ENCODE assay signal across 8 mouse cellular contexts in genomic region chr17:33826850-33827249, GRCm38 (mm10). TPM values are rescaled to one million over a fixed set of nuclear protein-coding genes. Genes with fewer than 3 reads are reported as not detected.
DNase-seq lines count a peak whose midpoint lies in the region; ATAC-seq and TF ChIP-seq lines count a peak whose summit lies in the region.

No protein-coding gene starts in this region.

- H3K9me3 ChIP-seq in intestine, embryonic 14.5 days (ENCODE audit: control insufficient read depth, low read length), result no peaks in the 10 kb centered on the region
- no peaks in the 10 kb centered on the region for H3K9me3 ChIP-seq in intestine, embryonic 16.5 days (ENCODE audit: control insufficient read depth, low read length)
- H3K9me3 ChIP-seq in MEL (replicated peaks; ENCODE audit: insufficient read depth, low read length), result no peaks in the 10 kb centered on the region
- no peaks in the 10 kb centered on the region for H3K9me3 ChIP-seq in neural tube, embryonic 11.5 days (ENCODE audit: control insufficient read depth, low read length)

- peaks cover 42% of the 10 kb centered on the region for H3K79me2 ChIP-seq in MEL (ENCODE audit: control insufficient read depth, insufficient read depth, low read length, poor library complexity)

- peaks cover 23% of the 10 kb centered on the region for H3K4me1 ChIP-seq in intestine, embryonic 14.5 days (replicated peaks; ENCODE audit: control insufficient read depth, insufficient read depth, low read length)
- peaks cover 20% of the 10 kb centered on the region for H3K4me1 ChIP-seq in intestine, embryonic 16.5 days (ENCODE audit: control insufficient read depth, insufficient read depth, low read length)
- peaks cover 0 to 11% of the 10 kb centered on the region in 2 experiments; a peak in 2 of 4 replicates for H3K4me1 ChIP-seq in MEL (ENCODE audit: control insufficient read depth in 1 of 2, insufficient read depth in 2 of 2, low read length in 2 of 2)
- peaks cover 10% of the 10 kb centered on the region; the same call in 1 of the 2 replicates for H3K4me1 ChIP-seq in neural tube, embryonic 11.5 days (ENCODE audit: control insufficient read depth, insufficient read depth, low read length)

- peaks cover 50% of the 10 kb centered on the region for H3K36me3 ChIP-seq in intestine, embryonic 14.5 days (ENCODE audit: control insufficient read depth, insufficient read depth, low read length)
- H3K36me3 ChIP-seq in intestine, embryonic 16.5 days (ENCODE audit: control insufficient read depth, insufficient read depth, low read length), result peaks cover 11% of the 10 kb centered on the region; the same call in 1 of the 2 replicates
- peaks cover 23 to 27% of the 10 kb centered on the region in 2 experiments for H3K36me3 ChIP-seq in MEL (ENCODE audit: control insufficient read depth in 1 of 2, insufficient read depth in 2 of 2, low read length in 2 of 2)
- H3K36me3 ChIP-seq in neural tube, embryonic 11.5 days (ENCODE audit: control insufficient read depth, insufficient read depth, low read length), result peaks cover 10% of the 10 kb centered on the region

- peak; percentile 87 to 88 (median 87) for TF ChIP-seq CTCF in MEL (IDR thresholded peaks at IDR 0.05 in 2 of 3, conservative IDR thresholded peaks at IDR 0.05 in 1 of 3; ENCODE audit: control insufficient read depth in 1 of 3, insufficient read depth in 1 of 3, low read depth in 2 of 3, low read length in 3 of 3, poor library complexity in 1 of 3, severe bottlenecking in 1 of 3)

- H3K4me2 ChIP-seq in intestine, embryonic 14.5 days (ENCODE audit: low read length), result no peak overlapping the region
- H3K4me2 ChIP-seq in intestine, embryonic 16.5 days (ENCODE audit: low read depth, low read length), result no peak overlapping the region
- H3K4me2 ChIP-seq in neural tube, embryonic 11.5 days (ENCODE audit: low read depth), result no peak overlapping the region

- TF ChIP-seq RAD21 in MEL (IDR thresholded peaks at IDR 0.05; ENCODE audit: low read depth, low read length), result peak; percentile 75

- WGBS in intestine, embryonic 14.5 days, result 0% methylated on average over 3 of the region's 3 CpGs
- WGBS in intestine, embryonic 16.5 days, result 0% methylated on average over 3 of the region's 3 CpGs
- 2% methylated on average over 3 of the region's 3 CpGs for WGBS in neural tube, embryonic 11.5 days

- intact Hi-C loops in left cerebral cortex, postnatal 10 days (cut with DNase I), result no loop called here

- no peak overlapping the region for H3K4me3 ChIP-seq in intestine, embryonic 14.5 days (ENCODE audit: low read depth, low read length)
- H3K4me3 ChIP-seq in intestine, embryonic 16.5 days (ENCODE audit: low read length), result no peak overlapping the region
- no peak overlapping the region for H3K4me3 ChIP-seq in MEL (ENCODE audit: control insufficient read depth in 1 of 2, insufficient read depth in 1 of 2, low read depth in 2 of 2, low read length in 2 of 2)
- H3K4me3 ChIP-seq in neural tube, embryonic 11.5 days (ENCODE audit: low read depth, low read length), result no peak overlapping the region

- TF ChIP-seq EP300 in MEL (IDR thresholded peaks at IDR 0.05; ENCODE audit: low read depth in 1 of 2, low read length in 2 of 2), result no peak

- no peaks in the 10 kb centered on the region for H3K27me3 ChIP-seq in intestine, embryonic 14.5 days (replicated peaks; ENCODE audit: control insufficient read depth, insufficient read depth, low read length)
- H3K27me3 ChIP-seq in intestine, embryonic 16.5 days (replicated peaks; ENCODE audit: control insufficient read depth, insufficient read depth, low read length), result no peaks in the 10 kb centered on the region
- no peaks in the 10 kb centered on the region for H3K27me3 ChIP-seq in MEL (ENCODE audit: control insufficient read depth in 1 of 2, insufficient read depth in 2 of 2, low read length in 2 of 2)
- H3K27me3 ChIP-seq in neural tube, embryonic 11.5 days (ENCODE audit: control insufficient read depth, insufficient read depth, low read length), result no peaks in the 10 kb centered on the region

- TF ChIP-seq POLR2A in MEL (IDR thresholded peaks at IDR 0.05; ENCODE audit: control insufficient read depth in 1 of 2, insufficient read depth in 1 of 2, low read depth in 1 of 2, low read length in 2 of 2, poor library complexity in 1 of 2), result peak in 1 of 2 experiments; percentile 14; a peak in 1 of 4 replicates

- H3K27ac ChIP-seq in intestine, embryonic 14.5 days (ENCODE audit: low read depth), result no peak overlapping the region
- no peak overlapping the region for H3K27ac ChIP-seq in intestine, embryonic 16.5 days (ENCODE audit: low read length)
- H3K27ac ChIP-seq in MEL (ENCODE audit: control insufficient read depth, low read depth, low read length), result no peak overlapping the region
- H3K27ac ChIP-seq in neural tube, embryonic 11.5 days (ENCODE audit: low read depth, low read length), result no peak overlapping the region

- peak; percentile 82 for DNase-seq in intestine, embryonic 14.5 days (ENCODE audit: low spot score)
- peak; percentile 85 for DNase-seq in MEL (ENCODE audit: low read depth, low spot score)
- DNase-seq in cerebellum, postnatal 10 days, result peak; percentile 84 to 89
- peak; percentile 79 for DNase-seq in heart, adult 8-10 months (ENCODE audit: low spot score)
- DNase-seq in left cerebral cortex, postnatal 10 days (ENCODE audit: extremely low spot score in 1 of 2, low spot score in 2 of 2), result peak; percentile 71 to 72
- peak; percentile 68 for DNase-seq in neural tube, embryonic 11.5 days (ENCODE audit: low spot score)
- peak; percentile 82 for DNase-seq in thymus, postnatal 0 days (ENCODE audit: low spot score)

- no peak for ATAC-seq in intestine, embryonic 14.5 days (replicated peaks; ENCODE audit: low FRiP score, low TSS enrichment, low read depth)
- no peak for ATAC-seq in intestine, embryonic 16.5 days
- ATAC-seq in neural tube, embryonic 11.5 days (ENCODE audit: insufficient read depth, low FRiP score, low TSS enrichment), result peak; percentile 31; the same call in 1 of the 2 replicates

- no peak overlapping the region for H3K9ac ChIP-seq in intestine, embryonic 14.5 days (ENCODE audit: low read length)
- H3K9ac ChIP-seq in intestine, embryonic 16.5 days (ENCODE audit: low read depth, low read length), result no peak overlapping the region
- no peak overlapping the region for H3K9ac ChIP-seq in MEL (ENCODE audit: control insufficient read depth, low read depth, low read length, poor library complexity, severe bottlenecking)
- no peak overlapping the region for H3K9ac ChIP-seq in neural tube, embryonic 11.5 days (ENCODE audit: low read length)

RNA-seq across cellular contexts. Expression of gene Ndufa7, which starts 2.5 kb away (rescaled TPM):
- polyA plus RNA-seq in intestine, embryonic 14.5 days (2014; fragmentation: Nextera tagmentation; extraction: Ambion mirVana), result 589 and 606 TPM in 2 replicates
- 533 and 550 TPM in 2 replicates for polyA plus RNA-seq in intestine, embryonic 16.5 days (2015; fragmentation: Nextera tagmentation; extraction: Ambion mirVana)
- 359 and 370 TPM in 2 replicates for total RNA-seq in MEL (2012; rRNA removed)
- 100 to 1,000 TPM in 1 of 2 experiments, not detected in 1; 326 TPM for polyA plus RNA-seq in MEL (2012; ENCODE audit: insufficient read depth in 1 of 2, insufficient read length in 2 of 2, low read depth in 1 of 2, low replicate concordance in 2 of 2, missing spikeins in 1 of 2)
- total RNA-seq in heart, adult 8-10 months (2022), result 100 to 1,000 TPM; 676 to 749 (median 700) TPM
- total RNA-seq in left cerebral cortex, postnatal 10 days (2021), result 100 to 1,000 TPM; 225 to 228 TPM
- 432 and 435 TPM in 2 replicates for polyA plus RNA-seq in neural tube, embryonic 11.5 days (2014; fragmentation: Nextera tagmentation; extraction: Ambion mirVana)
- 464 TPM in 2 replicates for polyA plus RNA-seq in thymus, postnatal 0 days (2015; fragmentation: Nextera tagmentation; extraction: Ambion mirVana)

RNA-seq across cellular contexts. Expression of gene Rps28, which starts 2.5 kb away (rescaled TPM):
- 1,343 and 1,538 TPM in 2 replicates for polyA plus RNA-seq in intestine, embryonic 14.5 days (2014; fragmentation: Nextera tagmentation; extraction: Ambion mirVana)
- 838 and 894 TPM in 2 replicates for polyA plus RNA-seq in intestine, embryonic 16.5 days (2015; fragmentation: Nextera tagmentation; extraction: Ambion mirVana)
- 3,378 and 3,556 TPM in 2 replicates for total RNA-seq in MEL (2012; rRNA removed)
- polyA plus RNA-seq in MEL (2012; ENCODE audit: insufficient read depth in 1 of 2, insufficient read length in 2 of 2, low read depth in 1 of 2, low replicate concordance in 2 of 2, missing spikeins in 1 of 2), result 1,000 to 10,000 TPM in 1 of 2 experiments, 100 to 1,000 TPM in 1; 994 to 2,154 TPM
- 100 to 1,000 TPM; 691 to 822 (median 750) TPM for total RNA-seq in heart, adult 8-10 months (2022)
- 100 to 1,000 TPM; 861 to 875 TPM for total RNA-seq in left cerebral cortex, postnatal 10 days (2021)
- 813 and 863 TPM in 2 replicates for polyA plus RNA-seq in neural tube, embryonic 11.5 days (2014; fragmentation: Nextera tagmentation; extraction: Ambion mirVana)
- 1,516 and 1,544 TPM in 2 replicates for polyA plus RNA-seq in thymus, postnatal 0 days (2015; fragmentation: Nextera tagmentation; extraction: Ambion mirVana)

RNA-seq across cellular contexts. Expression of gene Cd320, which starts 16.0 kb away (rescaled TPM):
- polyA plus RNA-seq in intestine, embryonic 14.5 days (2014; fragmentation: Nextera tagmentation; extraction: Ambion mirVana), result 77.8 and 86.7 TPM in 2 replicates
- 47.6 and 53.8 TPM in 2 replicates for polyA plus RNA-seq in intestine, embryonic 16.5 days (2015; fragmentation: Nextera tagmentation; extraction: Ambion mirVana)
- total RNA-seq in MEL (2012; rRNA removed), result 38.5 and 48.5 TPM in 2 replicates
- polyA plus RNA-seq in MEL (2012; ENCODE audit: insufficient read depth in 1 of 2, insufficient read length in 2 of 2, low read depth in 1 of 2, low replicate concordance in 2 of 2, missing spikeins in 1 of 2), result 10 to 100 TPM in 1 of 2 experiments, not detected in 1; 45.6 TPM
- 10 to 100 TPM; 28.9 to 33.6 (median 33.2) TPM for total RNA-seq in heart, adult 8-10 months (2022)
- 10 to 100 TPM; 24.1 to 26.4 TPM for total RNA-seq in left cerebral cortex, postnatal 10 days (2021)
- 72.6 and 79.1 TPM in 2 replicates for polyA plus RNA-seq in neural tube, embryonic 11.5 days (2014; fragmentation: Nextera tagmentation; extraction: Ambion mirVana)
- 35.1 and 35.2 TPM in 2 replicates for polyA plus RNA-seq in thymus, postnatal 0 days (2015; fragmentation: Nextera tagmentation; extraction: Ambion mirVana)

RNA-seq across cellular contexts. Expression of gene Kank3, which starts 16.5 kb away (rescaled TPM):
- 28.0 and 28.8 TPM in 2 replicates for polyA plus RNA-seq in intestine, embryonic 14.5 days (2014; fragmentation: Nextera tagmentation; extraction: Ambion mirVana)
- 22.7 and 23.5 TPM in 2 replicates for polyA plus RNA-seq in intestine, embryonic 16.5 days (2015; fragmentation: Nextera tagmentation; extraction: Ambion mirVana)
- total RNA-seq in MEL (2012; rRNA removed), result 5.0 and 5.2 TPM in 2 replicates
- polyA plus RNA-seq in MEL (2012; ENCODE audit: insufficient read depth in 1 of 2, insufficient read length in 2 of 2, low read depth in 1 of 2, low replicate concordance in 2 of 2, missing spikeins in 1 of 2), result 1 to 10 TPM in 1 of 2 experiments, not detected in 1; 5.5 TPM
- 10 to 100 TPM; 44.4 to 64.9 (median 51.3) TPM for total RNA-seq in heart, adult 8-10 months (2022)
- total RNA-seq in left cerebral cortex, postnatal 10 days (2021), result 10 to 100 TPM; 37.9 to 38.2 TPM
- polyA plus RNA-seq in neural tube, embryonic 11.5 days (2014; fragmentation: Nextera tagmentation; extraction: Ambion mirVana), result 23.5 TPM in 2 replicates
- polyA plus RNA-seq in thymus, postnatal 0 days (2015; fragmentation: Nextera tagmentation; extraction: Ambion mirVana), result 19.1 and 22.0 TPM in 2 replicates

RNA-seq across cellular contexts. Expression of gene Angptl4, which starts 45.2 kb away (rescaled TPM):
- polyA plus RNA-seq in intestine, embryonic 14.5 days (2014; fragmentation: Nextera tagmentation; extraction: Ambion mirVana), result 18.0 and 22.0 TPM in 2 replicates
- polyA plus RNA-seq in intestine, embryonic 16.5 days (2015; fragmentation: Nextera tagmentation; extraction: Ambion mirVana), result 22.4 and 24.5 TPM in 2 replicates
- total RNA-seq in MEL (2012; rRNA removed), result 11.7 and 13.5 TPM in 2 replicates
- polyA plus RNA-seq in MEL (2012; ENCODE audit: insufficient read depth in 1 of 2, insufficient read length in 2 of 2, low read depth in 1 of 2, low replicate concordance in 2 of 2, missing spikeins in 1 of 2), result 10 to 100 TPM in 1 of 2 experiments, not detected in 1; 15.8 TPM
- total RNA-seq in heart, adult 8-10 months (2022), result 1 to 10 TPM; 2.9 to 9.8 (median 8.3) TPM
- 1 to 10 TPM; 5.2 to 9.1 TPM for total RNA-seq in left cerebral cortex, postnatal 10 days (2021)
- polyA plus RNA-seq in neural tube, embryonic 11.5 days (2014; fragmentation: Nextera tagmentation; extraction: Ambion mirVana), result 14.9 and 18.6 TPM in 2 replicates
- polyA plus RNA-seq in thymus, postnatal 0 days (2015; fragmentation: Nextera tagmentation; extraction: Ambion mirVana), result 28.7 and 36.7 TPM in 2 replicates
